Mouse (Mus musculus) MEL (cell line): Measurements from ENCODE around the gene Pxylp1. TPM values are rescaled to one million over a fixed set of nuclear protein-coding genes. Genes with fewer than 3 reads are reported as not detected.

Experiments used
- DNase-seq: peaks from one replicate; pipeline ENCODE4 v3.0.0; 2011; ENCODE audit warnings: low read depth, low spot score
- H3K27ac ChIP-seq: 2 replicates; pipeline ENCODE4 v1.5.1; 2012; ENCODE audit warnings: low read depth, mild to moderate bottlenecking, control low read depth, low read length, moderate library complexity; ENCODE audit not compliant: control insufficient read depth
- H3K27me3 ChIP-seq, 2 experiments: fragments of 150-350 bp in 1 of 2; sonication (generic) in 1 of 2; 2 replicates each; pipeline ENCODE4 v1.6.1; 2012; ENCODE audit warnings: low read length in 2 of 2, mild to moderate bottlenecking in 2 of 2, improper control_type of control experiment in 1 of 2, moderate library complexity in 1 of 2; ENCODE audit not compliant: insufficient read depth in 2 of 2, control insufficient read depth in 1 of 2
- H3K36me3 ChIP-seq, 2 experiments: 2 replicates each; pipeline ENCODE4 v1.6.1; 2012 to 2014; ENCODE audit warnings: low read length in 2 of 2, improper control_type of control experiment in 1 of 2, inconsistent platforms in 1 of 2, mild to moderate bottlenecking in 1 of 2; ENCODE audit not compliant: insufficient read depth in 2 of 2, control insufficient read depth in 1 of 2
- H3K4me1 ChIP-seq, 2 experiments: fragments of 150-350 bp in 1 of 2; sonication (generic) in 1 of 2; 2 replicates each; pipeline ENCODE4 v1.6.1; 2012; ENCODE audit warnings: low read length in 2 of 2, improper control_type of control experiment in 1 of 2, mild to moderate bottlenecking in 1 of 2; ENCODE audit not compliant: insufficient read depth in 2 of 2, control insufficient read depth in 1 of 2
- H3K4me3 ChIP-seq, 2 experiments: fragments of 150-350 bp in 1 of 2; sonication (generic) in 1 of 2; 2 replicates each; pipeline ENCODE4 v1.5.1; 2012; ENCODE audit warnings: low read depth in 2 of 2, low read length in 2 of 2, mild to moderate bottlenecking in 2 of 2, moderate library complexity in 2 of 2, control low read depth in 1 of 2, improper control_type of control experiment in 1 of 2; ENCODE audit not compliant: control insufficient read depth in 1 of 2, insufficient read depth in 1 of 2
- H3K79me2 ChIP-seq: 2 replicates; pipeline ENCODE4 v1.6.1; 2012; ENCODE audit warnings: mild to moderate bottlenecking, low read length, moderate library complexity; ENCODE audit not compliant: control insufficient read depth, poor library complexity, insufficient read depth
- H3K9ac ChIP-seq: 2 replicates; pipeline ENCODE4 v1.6.1; 2012; ENCODE audit warnings: low read depth, mild to moderate bottlenecking, control low read depth, low read length, moderate library complexity; ENCODE audit not compliant: control insufficient read depth, poor library complexity, severe bottlenecking
- H3K9me3 ChIP-seq: fragments of 150-350 bp; sonication (generic); replicated peaks from 2 replicates; pipeline ENCODE4 v1.6.1; 2012; ENCODE audit warnings: mild to moderate bottlenecking, low read length, improper control_type of control experiment, moderate library complexity; ENCODE audit not compliant: insufficient read depth
- BHLHE40 ChIP-seq: IDR thresholded peaks from 2 replicates; pipeline ENCODE4 v1.6.1; 2012; ENCODE audit warnings: low read depth, mild to moderate bottlenecking, inconsistent platforms, low read length, improper control_type of control experiment, borderline replicate concordance
- CTCF ChIP-seq, 3 experiments: IDR thresholded peaks in 2 of 3; conservative IDR thresholded peaks in 1 of 3; 2 replicates each; pipeline ENCODE4 v1.5.1; 2011 to 2012; ENCODE audit warnings: low read length in 3 of 3, low read depth in 2 of 3, mild to moderate bottlenecking in 2 of 3, improper control_type of control experiment in 1 of 3, inconsistent platforms in 1 of 3, mixed read lengths in 1 of 3, moderate library complexity in 1 of 3; ENCODE audit not compliant: control insufficient read depth in 1 of 3, insufficient read depth in 1 of 3, poor library complexity in 1 of 3, severe bottlenecking in 1 of 3
- E2F4 ChIP-seq: IDR thresholded peaks from 2 replicates; pipeline ENCODE4 v1.6.1; 2011; ENCODE audit warnings: low read depth, low read length, improper control_type of control experiment, borderline replicate concordance
- JUND ChIP-seq: IDR thresholded peaks from 2 replicates; pipeline ENCODE4 v1.6.1; 2011; ENCODE audit warnings: low read depth, mild to moderate bottlenecking, improper control_type of control experiment, low read length
- KAT2A ChIP-seq: conservative IDR thresholded peaks from 2 replicates; pipeline ENCODE4 v1.6.1; 2012; ENCODE audit warnings: low read depth, low read length, improper control_type of control experiment, inconsistent platforms
- MAX ChIP-seq: IDR thresholded peaks from 2 replicates; pipeline ENCODE4 v1.6.1; 2011; ENCODE audit warnings: low read length, improper control_type of control experiment
- NRF1 ChIP-seq: IDR thresholded peaks from 2 replicates; pipeline ENCODE4 v1.6.1; 2014; ENCODE audit warnings: low read depth, mild to moderate bottlenecking, inconsistent platforms, low read length, improper control_type of control experiment, moderate library complexity; ENCODE audit not compliant: poor library complexity, insufficient read depth, severe bottlenecking
- POLR2A ChIP-seq, 2 experiments: IDR thresholded peaks; 2 replicates each; pipeline ENCODE4 v1.6.1; 2011 to 2012; ENCODE audit warnings: low read length in 2 of 2, mild to moderate bottlenecking in 2 of 2, control low read depth in 1 of 2, improper control_type of control experiment in 1 of 2, low read depth in 1 of 2, moderate library complexity in 1 of 2; ENCODE audit not compliant: control insufficient read depth in 1 of 2, insufficient read depth in 1 of 2, poor library complexity in 1 of 2
- RAD21 ChIP-seq: IDR thresholded peaks from 2 replicates; pipeline ENCODE4 v1.6.1; 2011; ENCODE audit warnings: mild to moderate bottlenecking, low read depth, low read length, improper control_type of control experiment
- RCOR1 ChIP-seq: IDR thresholded peaks from 2 replicates; pipeline ENCODE4 v1.6.1; 2012; ENCODE audit warnings: low read depth, mild to moderate bottlenecking, inconsistent platforms, low read length, improper control_type of control experiment
- SIN3A ChIP-seq: IDR thresholded peaks from 2 replicates; pipeline ENCODE4 v1.6.1; 2012; ENCODE audit warnings: low read length, improper control_type of control experiment, inconsistent platforms
- SMC3 ChIP-seq: IDR thresholded peaks from 2 replicates; pipeline ENCODE4 v1.6.1; 2011; ENCODE audit warnings: low read depth, low read length, improper control_type of control experiment
- TAL1 ChIP-seq: IDR thresholded peaks from 2 replicates; pipeline ENCODE4 v1.6.1; 2012; ENCODE audit warnings: mild to moderate bottlenecking, inconsistent platforms, low read length, moderate library complexity, mixed read lengths
- TBP ChIP-seq: IDR thresholded peaks from 2 replicates; pipeline ENCODE4 v1.8.0; 2011; ENCODE audit warnings: low read depth, low read length, improper control_type of control experiment
- TCF12 ChIP-seq: IDR thresholded peaks from 2 replicates; pipeline ENCODE4 v1.6.1; 2014; ENCODE audit warnings: low read depth, mild to moderate bottlenecking, inconsistent platforms, low read length, improper control_type of control experiment, moderate library complexity
- UBTF ChIP-seq: IDR thresholded peaks from 2 replicates; pipeline ENCODE4 v1.6.1; 2012; ENCODE audit warnings: low read depth, mild to moderate bottlenecking, inconsistent platforms, low read length, improper control_type of control experiment, moderate library complexity, borderline replicate concordance; ENCODE audit not compliant: insufficient read depth
- USF1 ChIP-seq: IDR thresholded peaks from 2 replicates; pipeline ENCODE4 v1.6.1; 2014; ENCODE audit warnings: low read depth, mild to moderate bottlenecking, inconsistent platforms, low read length, improper control_type of control experiment, moderate library complexity
- USF2 ChIP-seq, 2 experiments: IDR thresholded peaks; 2 replicates each; pipeline ENCODE4 v1.6.1; 2011 to 2012; ENCODE audit warnings: improper control_type of control experiment in 2 of 2, low read length in 2 of 2, borderline replicate concordance in 1 of 2, inconsistent platforms in 1 of 2, low read depth in 1 of 2, mild to moderate bottlenecking in 1 of 2; ENCODE audit not compliant: insufficient read depth in 1 of 2
- ZKSCAN1 ChIP-seq: IDR thresholded peaks from 2 replicates; pipeline ENCODE4 v1.6.1; 2012; ENCODE audit warnings: low read depth, mild to moderate bottlenecking, inconsistent platforms, low read length, improper control_type of control experiment, moderate library complexity
- ZMIZ1 ChIP-seq: IDR thresholded peaks from 2 replicates; pipeline ENCODE4 v1.6.1; 2012; ENCODE audit warnings: low read depth, mild to moderate bottlenecking, inconsistent platforms, low read length, improper control_type of control experiment, moderate library complexity
- ZNF384 ChIP-seq: IDR thresholded peaks from 2 replicates; pipeline ENCODE4 v1.6.1; 2012; ENCODE audit warnings: low read depth, mild to moderate bottlenecking, inconsistent platforms, low read length, improper control_type of control experiment
- polyA plus RNA-seq, 2 experiments: library from polyadenylated mRNA; stranded (reverse) in 1 of 2; unstranded in 1 of 2; fragments of >175 nt in 1 of 2; fragments of >200 nt in 1 of 2; gene quantifications; 2 replicates each; pipeline versions ENCODE4 v1.2.1 to v1.2.4; 2012; ENCODE audit warnings: low replicate concordance in 2 of 2, low read depth in 1 of 2; ENCODE audit not compliant: insufficient read length in 2 of 2, insufficient read depth in 1 of 2, missing spikeins in 1 of 2
- total RNA-seq: library from RNA; depleted of rRNA; stranded (reverse); fragments of 300-350 nt; gene quantifications from 2 replicates; pipeline ENCODE4 v1.2.3, GENCODE M21; 2012

The Pxylp1 gene
- total and polyA plus RNA-seq, 3 experiments: 5.7 to 9.9 TPM; not detected in 1

DNA sequence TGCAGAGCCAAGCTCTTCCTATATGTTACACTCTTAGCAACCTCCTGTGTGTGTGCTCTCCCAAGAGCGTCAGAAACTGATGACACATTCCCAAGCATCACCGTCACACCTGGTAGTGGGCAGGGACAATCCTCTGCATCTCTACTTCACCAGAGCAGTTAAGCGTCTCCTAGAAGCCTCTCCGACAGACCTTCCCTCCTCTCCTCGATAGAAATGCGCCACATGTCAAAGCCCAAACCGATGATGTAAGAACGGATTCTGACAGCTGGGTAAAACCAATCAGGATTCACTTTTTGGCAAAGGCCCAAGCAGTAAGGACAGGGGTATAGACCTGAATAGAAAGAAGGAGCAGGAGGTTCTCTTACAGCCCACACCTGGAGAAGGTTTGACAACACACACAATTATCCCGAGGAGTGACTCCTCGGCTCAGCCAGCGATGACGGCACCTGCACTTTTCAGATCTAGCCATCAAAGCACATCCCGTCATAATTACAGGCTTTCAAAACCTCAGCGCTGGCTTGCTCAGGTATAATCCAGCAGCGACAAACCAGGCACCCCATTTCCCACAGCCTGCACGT is 26.9 kb downstream of the Pxylp1 start:
- no peak overlapping the region for H3K9ac ChIP-seq
- no peaks in the 10 kb centered on the region for H3K27me3 ChIP-seq
- no peak overlapping the region for H3K27ac ChIP-seq
- no peak overlapping the region for H3K4me3 ChIP-seq
- H3K4me1 ChIP-seq: no peaks in the 10 kb centered on the region
- no peaks in the 10 kb centered on the region; a peak in 1 of 4 replicates for H3K36me3 ChIP-seq
- H3K9me3 ChIP-seq: no peaks in the 10 kb centered on the region
- TF ChIP-seq UBTF: no peak
- TF ChIP-seq ZMIZ1: no peak
- TF ChIP-seq RCOR1: no peak
- no peak for TF ChIP-seq KAT2A
- no peak for TF ChIP-seq USF2 (IDR thresholded peaks at IDR 0.05; ENCODE audit: borderline replicate concordance in 1 of 2, insufficient read depth in 1 of 2, low read depth in 1 of 2, low read length in 2 of 2)
- no peak for TF ChIP-seq NRF1
- TF ChIP-seq JUND: no peak
- TF ChIP-seq ZKSCAN1: no peak
- TF ChIP-seq BHLHE40: no peak
- TF ChIP-seq RAD21: no peak
- TF ChIP-seq TAL1: no peak
- TF ChIP-seq POLR2A (IDR thresholded peaks at IDR 0.05; ENCODE audit: control insufficient read depth in 1 of 2, insufficient read depth in 1 of 2, low read depth in 1 of 2, low read length in 2 of 2, poor library complexity in 1 of 2): no peak
- H3K79me2 ChIP-seq: no peaks in the 10 kb centered on the region
- DNase-seq: no peak

DNA sequence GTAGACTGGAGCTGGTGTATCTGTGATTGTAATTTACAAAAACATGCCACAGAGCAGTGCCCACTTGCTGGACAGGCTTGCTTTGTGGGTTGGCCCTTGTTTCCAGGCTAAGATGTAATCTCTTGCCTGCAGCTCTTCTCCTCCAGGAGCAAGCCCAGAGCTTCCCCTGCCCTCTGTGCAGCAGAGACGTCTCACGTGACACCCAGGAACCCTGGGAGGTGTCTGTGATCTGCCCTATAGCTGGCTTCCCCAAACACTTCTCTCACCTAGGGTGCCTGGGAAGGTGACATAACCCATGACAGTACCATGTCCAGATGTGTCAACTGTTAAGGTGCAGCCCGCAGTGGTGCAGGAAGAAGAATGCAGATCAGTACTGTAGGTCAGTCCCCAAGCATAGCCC is 28.9 kb downstream of the Pxylp1 start:
- TF ChIP-seq SMC3 (no peak), USF1 (peak; percentile 35; the same call in 1 of the 2 replicates)
- TF ChIP-seq, all 39 proteins: peak for 1
- no peak overlapping the region for H3K27ac ChIP-seq
- no peaks in the 10 kb centered on the region for H3K9me3 ChIP-seq
- H3K4me1 ChIP-seq: no peaks in the 10 kb centered on the region
- H3K27me3 ChIP-seq: no peaks in the 10 kb centered on the region
- H3K9ac ChIP-seq: no peak overlapping the region
- no peak for DNase-seq
- H3K79me2 ChIP-seq: no peaks in the 10 kb centered on the region
- no peaks in the 10 kb centered on the region; a peak in 1 of 4 replicates for H3K36me3 ChIP-seq
- no peak overlapping the region for H3K4me3 ChIP-seq

DNA sequence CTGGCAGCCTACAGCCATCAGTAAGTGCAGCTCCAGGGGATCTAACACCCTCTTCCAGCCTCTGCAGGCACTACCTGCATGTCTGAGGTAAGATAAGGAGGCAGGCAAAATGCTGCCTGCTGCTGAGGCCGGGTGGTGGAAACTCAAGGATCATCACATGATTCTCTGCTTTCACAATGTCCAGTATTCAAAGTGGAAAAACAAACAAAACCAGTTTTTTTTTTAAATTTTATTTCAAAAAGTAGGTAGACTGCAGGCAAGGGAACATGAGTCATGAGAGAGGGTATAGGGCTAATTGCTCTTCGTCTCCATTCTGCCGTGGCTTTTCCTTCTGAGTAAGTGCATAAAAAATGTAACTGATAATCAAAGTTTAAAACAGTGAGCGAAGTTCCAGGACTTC is 29.6 kb downstream of the Pxylp1 start:
- H3K4me1 ChIP-seq: no peaks in the 10 kb centered on the region
- no peaks in the 10 kb centered on the region for H3K9me3 ChIP-seq
- no peak overlapping the region for H3K27ac ChIP-seq
- no peaks in the 10 kb centered on the region for H3K79me2 ChIP-seq
- TF ChIP-seq MAX (no peak), SMC3 (no peak), ZNF384 (no peak), POLR2A (IDR thresholded peaks at IDR 0.05; ENCODE audit: control insufficient read depth in 1 of 2, insufficient read depth in 1 of 2, low read depth in 1 of 2, low read length in 2 of 2, poor library complexity in 1 of 2) (no peak), SIN3A (no peak), ZKSCAN1 (no peak), TBP (no peak), TCF12 (no peak), E2F4 (no peak), ZMIZ1 (no peak), CTCF (IDR thresholded peaks at IDR 0.05 in 2 of 3, conservative IDR thresholded peaks at IDR 0.05 in 1 of 3; ENCODE audit: control insufficient read depth in 1 of 3, insufficient read depth in 1 of 3, low read depth in 2 of 3, low read length in 3 of 3, poor library complexity in 1 of 3, severe bottlenecking in 1 of 3) (no peak), TAL1 (no peak)
- H3K9ac ChIP-seq: no peak overlapping the region
- H3K27me3 ChIP-seq: no peaks in the 10 kb centered on the region
- H3K4me3 ChIP-seq: no peak overlapping the region
- DNase-seq: no peak
- H3K36me3 ChIP-seq: no peaks in the 10 kb centered on the region; a peak in 1 of 4 replicates
